Mouse (Mus musculus): ENCODE results near the gene Gm20920.
"Not testable (repeated sequence)": the region's sequence is repeated elsewhere in the genome, so short reads cannot be mapped to it uniquely, and the experiment has no call there.

The Gm20920 gene

DNA sequence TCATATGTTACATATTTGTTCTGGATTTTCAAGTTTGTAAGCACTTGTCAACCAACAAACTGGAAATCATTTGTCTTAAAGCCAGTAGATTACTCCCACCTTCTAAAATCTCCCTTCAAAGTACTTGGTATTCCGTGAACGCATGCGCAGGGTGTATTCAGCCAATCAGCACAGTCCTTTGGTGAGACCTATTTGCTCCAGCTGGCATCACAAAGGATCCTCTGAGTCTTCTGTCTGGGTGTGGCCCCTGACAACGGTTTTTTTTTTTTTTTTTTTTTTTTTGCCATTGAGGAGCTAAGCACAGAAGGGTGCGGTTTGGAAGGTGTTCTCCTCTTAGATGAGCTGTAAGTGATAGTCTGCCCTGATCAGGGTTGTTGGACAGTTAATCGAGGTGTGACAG, at the start of gene Gm20920:
Gm20920 (plus strand) TSS at position 301 of the 400 bp plus-strand sequence.
- DNase-seq (ENCODE audit: low spot score in 2 of 2) = not testable (repeated sequence)

All from spleen, postnatal 10 days (tissue).